Mouse (Mus musculus) Muller cell, postnatal 12 days (primary cell): ENCODE results near the gene Stat5a.
A peak's percentile ranks its signal among the peaks of the same experiment; 100 is the strongest.

ENCODE experiments used
- DNase-seq: peaks from one replicate; pipeline ENCODE4 v3.0.0-alpha.2; 2015; ENCODE audit errors: inconsistent ontology term

Gene Stat5a

GRCm38 (mm10) chr11:100836923-100837702, 22.0 kb upstream of the Stat5a start:
- no peak for DNase-seq

GRCm38 (mm10) chr11:100838894-100839293, 20.3 kb upstream of the Stat5a start:
- DNase-seq, result no peak

- no peak for DNase-seq
Observed at GRCm38 (mm10) chr11:100839523-100839922, 19.6 kb upstream of the Stat5a start.

- no peak for DNase-seq
Observed at GRCm38 (mm10) chr11:100840866-100841265, 18.3 kb upstream of the Stat5a start.

- DNase-seq, result no peak
Observed at GRCm38 (mm10) chr11:100842025-100842424, 17.1 kb upstream of the Stat5a start.

- DNase-seq, result no peak
Observed at GRCm38 (mm10) chr11:100843070-100843669, 16.0 kb upstream of the Stat5a start.

- no peak for DNase-seq
Observed at GRCm38 (mm10) chr11:100844121-100844520, 15.0 kb upstream of the Stat5a start.

- no peak for DNase-seq
Observed at GRCm38 (mm10) chr11:100845793-100846192, 13.4 kb upstream of the Stat5a start.

GRCm38 (mm10) chr11:100847572-100847971, 11.6 kb upstream of the Stat5a start:
- DNase-seq, result no peak

- no peak for DNase-seq
Observed at GRCm38 (mm10) chr11:100848080-100848479, 11.1 kb upstream of the Stat5a start.

GRCm38 (mm10) chr11:100848789-100849379, 10.3 kb upstream of the Stat5a start:
- DNase-seq, result no peak

GRCm38 (mm10) chr11:100849456-100850037, 9.6 kb upstream of the Stat5a start:
- DNase-seq, result peak; percentile 46

GRCm38 (mm10) chr11:100850038-100850777, 8.9 kb upstream of the Stat5a start, which contains the start of gene Stat5b:
TSS of gene Stat5b (minus strand) at chr11:100850724.
- DNase-seq, result peak; percentile 83

- peak; percentile 40 for DNase-seq
Observed at GRCm38 (mm10) chr11:100850778-100851528, 8.2 kb upstream of the Stat5a start.

GRCm38 (mm10) chr11:100852088-100852487, 7.1 kb upstream of the Stat5a start:
- no peak for DNase-seq

GRCm38 (mm10) chr11:100853018-100853417, 6.1 kb upstream of the Stat5a start:
- DNase-seq, result no peak

- DNase-seq, result no peak
Observed at GRCm38 (mm10) chr11:100854268-100854667, 4.9 kb upstream of the Stat5a start.

GRCm38 (mm10) chr11:100855178-100855577, 4.0 kb upstream of the Stat5a start:
- DNase-seq, result no peak

GRCm38 (mm10) chr11:100857960-100858359, 1.2 kb upstream of the Stat5a start:
- DNase-seq, result no peak

GRCm38 (mm10) chr11:100859579-100860075, 476 bp downstream of the Stat5a start:
- no peak for DNase-seq
